Mouse (Mus musculus) kidney, adult 2 months (tissue): Measurements from ENCODE around the gene Ccdc172. TPM values are rescaled to one million over a fixed set of nuclear protein-coding genes. Genes with fewer than 3 reads are reported as not detected.

Source experiments
- DNase-seq: peaks from one replicate; pipeline ENCODE4 v3.0.0; 2021
- H3K27ac ChIP-seq: fragments of 200-500 bp; 2 replicates; pipeline ENCODE4 v1.5.1; 2012; ENCODE audit warnings: low read depth, low read length, control low read depth, inconsistent platforms; ENCODE audit not compliant: insufficient read depth
- H3K27me3 ChIP-seq: fragments of 200-500 bp; replicated peaks from 2 replicates; pipeline ENCODE4 v1.6.1; 2012; ENCODE audit warnings: mild to moderate bottlenecking, moderate library complexity, low read length, inconsistent platforms; ENCODE audit not compliant: control insufficient read depth, insufficient read depth
- H3K36me3 ChIP-seq: fragments of 200-500 bp; 2 replicates; pipeline ENCODE4 v1.6.1; 2012; ENCODE audit warnings: mild to moderate bottlenecking, moderate library complexity, low read length, inconsistent platforms; ENCODE audit not compliant: control insufficient read depth, insufficient read depth
- H3K4me1 ChIP-seq: fragments of 200-500 bp; 2 replicates; pipeline ENCODE4 v1.6.1; 2011; ENCODE audit warnings: low read length; ENCODE audit not compliant: control insufficient read depth, insufficient read depth
- H3K4me3 ChIP-seq: fragments of 200-500 bp; 2 replicates; pipeline ENCODE4 v1.5.1; 2011; ENCODE audit warnings: mild to moderate bottlenecking, low read depth, low read length, control low read depth; ENCODE audit not compliant: insufficient read depth
- CTCF ChIP-seq: fragments of 200-500 bp; conservative IDR thresholded peaks from 2 replicates; pipeline ENCODE4 v1.5.1; 2011; ENCODE audit warnings: low read depth, mild to moderate bottlenecking, control low read depth, low read length, moderate library complexity, mixed read lengths; ENCODE audit not compliant: insufficient read depth, insufficient read length
- POLR2A ChIP-seq: fragments of 200-500 bp; IDR thresholded peaks from one replicate; pipeline ENCODE4 v1.6.1; 2011; ENCODE audit warnings: low read depth, low read length, control low read depth
- WGBS: fragments of 180-500 bp; shearing (Covaris S2); methylation state at CpG from one replicate; pipeline ENCODE4 v1.1.7; 2018; 5-methylcytosine and 5-hydroxymethylcytosine counted together
- polyA plus RNA-seq: library from polyadenylated mRNA; depleted of rRNA; stranded (reverse); fragments of >200 nt; gene quantifications from 2 replicates; pipeline ENCODE4 v1.2.3, GENCODE M21; 2012; rRNA removed

Ccdc172 gene
- polyA plus RNA-seq, 1 experiment: not detected

DNA sequence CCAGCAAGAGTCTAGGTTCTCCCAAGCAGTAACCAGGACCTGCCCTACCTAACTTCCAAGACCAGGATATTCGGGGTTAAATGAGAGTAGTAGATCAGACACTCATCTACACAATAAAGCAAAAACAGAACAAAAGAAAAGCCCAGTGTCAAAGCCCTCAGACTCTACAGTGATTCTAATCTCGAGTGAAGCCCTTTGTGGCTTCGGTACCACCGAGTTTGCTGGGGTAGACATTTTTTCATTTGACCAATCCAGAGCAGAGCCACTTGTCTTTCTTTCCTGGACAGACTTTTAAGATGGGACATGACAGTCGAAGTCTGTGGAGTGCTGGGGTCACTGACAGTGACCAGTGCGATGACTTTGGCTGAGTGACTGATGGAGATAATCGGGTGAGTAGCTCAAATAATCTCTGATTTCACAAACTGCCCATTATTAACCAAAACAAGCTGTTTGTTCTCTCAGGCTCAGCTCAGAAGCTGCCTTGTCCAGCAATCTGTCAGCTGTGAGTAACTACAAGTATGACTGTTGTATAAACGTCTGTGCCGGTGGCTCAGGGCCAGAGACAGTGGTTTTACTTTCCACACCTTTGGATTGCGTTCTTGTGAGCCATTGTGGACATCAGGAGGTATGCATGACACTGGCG lies 60.8 kb downstream of the Ccdc172 start:
- no peaks in the 10 kb centered on the region for H3K36me3 ChIP-seq
- no peak overlapping the region for H3K27ac ChIP-seq
- H3K4me1 ChIP-seq: no peaks in the 10 kb centered on the region
- TF ChIP-seq CTCF (no peak), POLR2A (no peak)
- WGBS: 39% methylated on average over 11 of the region's 11 CpGs
- H3K27me3 ChIP-seq: no peaks in the 10 kb centered on the region
- H3K4me3 ChIP-seq: no peak overlapping the region
- DNase-seq: no peak

DNA sequence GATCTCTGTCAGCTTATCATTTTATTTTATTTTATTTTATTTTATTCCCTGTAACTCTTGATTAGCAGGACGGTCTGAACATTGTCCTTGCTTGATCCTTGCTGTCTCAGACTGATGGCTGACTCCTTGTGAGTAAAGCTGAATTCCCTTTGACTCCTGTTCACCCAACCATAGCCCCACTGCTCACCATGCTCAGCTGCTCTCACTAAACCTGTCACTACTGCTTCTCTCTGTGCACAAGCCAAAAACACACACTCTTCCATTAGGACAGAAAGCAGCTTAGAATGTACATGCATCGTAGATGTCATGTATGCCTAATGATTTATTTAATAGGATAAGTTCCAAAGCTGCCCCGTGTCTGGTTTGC lies 61.3 kb downstream of the Ccdc172 start:
- H3K27ac ChIP-seq: no peak overlapping the region
- TF ChIP-seq POLR2A (no peak), CTCF (no peak)
- no peak overlapping the region for H3K4me3 ChIP-seq
- DNase-seq: no peak
- no peaks in the 10 kb centered on the region for H3K27me3 ChIP-seq
- WGBS: 29% methylated on average over 3 of the region's 3 CpGs
- no peaks in the 10 kb centered on the region for H3K4me1 ChIP-seq
- no peaks in the 10 kb centered on the region for H3K36me3 ChIP-seq

DNA sequence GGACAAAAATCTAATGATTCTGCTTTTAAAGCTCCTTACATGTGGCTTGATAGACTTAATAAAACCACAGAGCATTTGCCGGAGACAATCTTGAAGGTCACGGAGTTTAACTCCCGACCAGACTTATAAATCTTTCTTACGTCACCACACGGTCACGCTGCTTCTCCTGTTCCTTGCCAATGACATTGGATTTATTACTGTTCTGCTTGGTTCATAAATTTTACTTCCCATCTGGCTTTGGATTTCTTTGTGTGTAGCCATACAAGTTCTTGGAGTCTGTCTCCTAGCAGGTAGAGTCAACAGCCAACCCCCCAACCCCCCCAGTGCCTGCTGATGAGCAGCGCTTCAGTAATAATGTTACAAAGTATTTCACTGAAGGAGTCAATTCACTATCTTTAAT lies 70.2 kb downstream of the Ccdc172 start:
- Histone ChIP-seq H3K36me3 (no peaks in the 10 kb centered on the region), H3K4me1 (no peaks in the 10 kb centered on the region), H3K4me3 (no peak overlapping the region), H3K27me3 (no peaks in the 10 kb centered on the region), H3K27ac (no peak overlapping the region)
- DNase-seq: peak; percentile 27
- TF ChIP-seq POLR2A: no peak
- no peak for TF ChIP-seq CTCF
- WGBS: 14% methylated on average over 7 of the region's 7 CpGs

DNA sequence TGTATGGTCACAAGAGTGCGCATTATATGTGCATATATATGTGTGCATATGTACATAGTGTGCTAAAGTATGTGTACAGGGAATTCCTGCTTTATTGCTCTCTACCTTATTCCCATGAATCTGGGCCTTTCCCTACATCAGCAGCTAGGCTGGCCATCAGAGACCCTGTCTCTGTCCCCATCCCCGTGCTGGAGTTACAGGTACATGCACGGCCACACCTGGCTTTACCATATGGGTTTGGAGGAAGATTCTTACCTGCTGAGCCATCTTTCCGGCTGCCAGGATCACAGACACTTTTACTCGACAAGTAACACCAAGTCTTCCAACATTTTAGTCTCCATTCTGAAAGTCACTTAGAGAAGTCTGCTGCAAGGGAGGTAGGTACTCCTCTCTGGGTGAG lies 71.2 kb downstream of the Ccdc172 start:
- Histone ChIP-seq H3K36me3 (no peaks in the 10 kb centered on the region), H3K4me1 (no peaks in the 10 kb centered on the region), H3K27ac (no peak overlapping the region), H3K27me3 (no peaks in the 10 kb centered on the region), H3K4me3 (no peak overlapping the region)
- DNase-seq: no peak
- 94% methylated on average over 5 of the region's 5 CpGs for WGBS
- TF ChIP-seq POLR2A (no peak), CTCF (no peak)

DNA sequence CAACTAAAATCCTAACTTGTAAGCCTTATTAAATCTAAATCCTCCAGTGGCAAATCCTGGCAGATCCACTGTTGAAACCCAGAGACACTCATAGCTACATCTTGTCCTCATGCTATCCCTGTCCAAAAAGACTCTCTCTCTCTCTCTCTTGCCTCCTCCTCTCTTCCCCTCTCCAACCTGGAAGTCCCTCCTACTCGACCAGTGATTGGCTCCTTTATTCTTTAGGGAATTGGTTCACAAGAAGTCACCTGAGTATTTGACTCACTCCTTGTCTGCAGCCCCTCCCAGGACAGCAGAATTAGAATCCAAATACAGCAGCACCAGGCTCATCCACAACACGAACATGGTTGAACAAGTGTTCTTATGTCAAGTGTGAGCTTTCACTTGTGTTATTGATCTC lies 74.3 kb downstream of the Ccdc172 start:
- DNase-seq: no peak
- H3K4me1 ChIP-seq: no peaks in the 10 kb centered on the region
- WGBS: 77% methylated on average over 2 of the region's 2 CpGs
- TF ChIP-seq POLR2A: no peak
- no peak for TF ChIP-seq CTCF
- no peak overlapping the region for H3K4me3 ChIP-seq
- H3K27me3 ChIP-seq: no peaks in the 10 kb centered on the region
- no peaks in the 10 kb centered on the region for H3K36me3 ChIP-seq
- no peak overlapping the region for H3K27ac ChIP-seq

DNA sequence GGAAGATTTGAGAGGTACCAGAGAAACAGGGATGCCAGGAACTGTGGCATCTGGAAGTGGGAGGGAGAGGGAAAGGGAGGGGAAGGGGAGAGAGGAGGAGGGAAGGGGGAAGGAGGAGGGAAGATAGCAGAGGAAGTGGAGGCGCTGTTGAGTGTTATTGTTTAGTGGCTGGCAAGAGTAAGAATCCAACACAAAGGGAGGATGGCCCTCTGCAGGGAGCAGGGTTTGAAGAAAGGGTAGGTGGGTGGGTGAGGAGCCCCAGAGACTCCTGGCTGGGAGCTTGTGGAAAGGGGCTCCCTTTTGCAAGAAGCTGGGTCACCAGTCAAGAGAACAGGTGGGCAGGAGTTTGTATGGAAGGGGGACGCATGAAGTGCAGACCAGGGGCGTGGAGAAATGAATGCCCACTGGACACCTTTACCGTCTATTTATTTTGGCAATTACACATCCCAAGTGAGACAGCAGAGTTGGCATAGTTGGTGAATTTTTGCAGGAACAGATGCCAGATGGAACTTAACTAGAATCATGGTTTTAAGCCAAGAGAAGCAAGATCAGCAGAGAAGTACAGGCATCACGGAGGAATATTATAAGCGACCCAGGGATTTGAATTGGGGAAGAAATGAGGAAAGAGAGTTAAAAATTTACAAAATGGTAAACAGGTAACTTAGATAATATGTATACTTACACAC lies 78.6 kb downstream of the Ccdc172 start:
- H3K4me1 ChIP-seq: no peaks in the 10 kb centered on the region
- WGBS: 73% methylated on average over 6 of the region's 6 CpGs
- H3K4me3 ChIP-seq: no peak overlapping the region
- TF ChIP-seq POLR2A: no peak
- no peak for TF ChIP-seq CTCF
- H3K27me3 ChIP-seq: no peaks in the 10 kb centered on the region
- H3K36me3 ChIP-seq: no peaks in the 10 kb centered on the region
- DNase-seq: no peak
- no peak overlapping the region for H3K27ac ChIP-seq

DNA sequence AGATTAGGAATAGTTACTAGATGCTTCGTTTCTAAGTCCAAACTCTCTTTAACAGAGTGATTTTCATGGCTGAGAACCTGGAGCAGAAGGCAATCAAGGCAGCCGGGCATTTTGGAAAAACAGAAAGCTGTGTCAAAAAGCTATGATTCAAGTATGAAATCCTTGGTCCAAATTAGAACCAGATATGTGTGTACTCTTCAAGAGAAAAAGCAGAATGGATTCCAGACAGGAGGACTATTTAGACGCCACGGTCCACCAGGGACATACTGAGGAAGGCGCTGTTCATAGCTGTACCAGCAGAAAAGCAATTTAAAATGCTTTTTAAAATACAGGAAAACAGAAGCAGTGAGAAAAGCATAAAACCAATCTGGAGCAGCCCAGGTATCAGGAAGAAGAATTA lies 88.6 kb downstream of the Ccdc172 start:
- no peak for TF ChIP-seq POLR2A
- Histone ChIP-seq H3K4me1 (no peaks in the 10 kb centered on the region), H3K4me3 (no peak overlapping the region), H3K36me3 (no peaks in the 10 kb centered on the region), H3K27ac (no peak overlapping the region), H3K27me3 (no peaks in the 10 kb centered on the region)
- DNase-seq: no peak
- 91% methylated on average over 5 of the region's 5 CpGs for WGBS

Other genes starting within 250 kb of the Ccdc172 start
- 6.8 and 8.4 TPM in 2 replicates for gene Gfra1, start 56.1 kb upstream of the Ccdc172 start, polyA plus RNA-seq
- gene Pnlip, start 140.5 kb downstream of the Ccdc172 start, polyA plus RNA-seq: not detected in 2 replicates
- gene Pnliprp1, start 216.9 kb downstream of the Ccdc172 start, polyA plus RNA-seq: 0.31 and 0.38 TPM in 2 replicates
- not detected in 2 replicates for gene Pnliprp2, start 247.7 kb downstream of the Ccdc172 start, polyA plus RNA-seq